Mouse (Mus musculus) CH12.LX (cell line): Measurements from ENCODE around the gene Fcgr1. TPM values are rescaled to one million over a fixed set of nuclear protein-coding genes. Genes with fewer than 3 reads are reported as not detected.

Source experiments
- DNase-seq: peaks from one replicate; pipeline ENCODE4 v3.0.0-alpha.2; 2013; ENCODE audit errors: extremely low read depth
- H3K27ac ChIP-seq: 2 replicates; pipeline ENCODE4 v1.5.1; 2012; ENCODE audit warnings: low read depth, mild to moderate bottlenecking, control low read depth, moderate library complexity; ENCODE audit not compliant: insufficient read depth
- H3K27me3 ChIP-seq: replicated peaks from 2 replicates; pipeline ENCODE3; 2012; ENCODE audit warnings: inconsistent platforms
- H3K36me3 ChIP-seq, 2 experiments: replicated peaks in 1 of 2; 2 replicates each; pipeline versions ENCODE3 to v1.6.1; 2012; ENCODE audit warnings: inconsistent platforms in 1 of 2, low read length in 1 of 2, mild to moderate bottlenecking in 1 of 2, mixed read lengths in 1 of 2, moderate library complexity in 1 of 2; ENCODE audit not compliant: control insufficient read depth in 1 of 2, insufficient read depth in 1 of 2
- H3K4me1 ChIP-seq, 2 experiments: 2 replicates each; pipeline ENCODE4 v1.6.1; 2012; ENCODE audit warnings: inconsistent platforms in 1 of 2, moderate library complexity in 1 of 2; ENCODE audit not compliant: insufficient read depth in 2 of 2, control insufficient read depth in 1 of 2
- H3K4me2 ChIP-seq: 2 replicates; pipeline ENCODE4 v1.6.1; 2012; ENCODE audit warnings: low read depth, mild to moderate bottlenecking, control low read depth; ENCODE audit not compliant: poor library complexity, insufficient read depth, severe bottlenecking
- H3K4me3 ChIP-seq, 3 experiments: fragments of 150-350 bp in 1 of 3; sonication (generic) in 1 of 3; replicated peaks in 1 of 3; 2 replicates each; pipeline versions ENCODE3 to v1.5.1; 2011 to 2012; ENCODE audit warnings: low read depth in 2 of 3, low read length in 2 of 3, mild to moderate bottlenecking in 2 of 3, moderate library complexity in 2 of 3, control low read depth in 1 of 3, improper control_type of control experiment in 1 of 3, inconsistent platforms in 1 of 3, mixed read lengths in 1 of 3; ENCODE audit not compliant: poor library complexity in 1 of 3
- H3K79me2 ChIP-seq: replicated peaks from 2 replicates; pipeline ENCODE4 v1.6.1; 2012; ENCODE audit warnings: mild to moderate bottlenecking, moderate library complexity; ENCODE audit not compliant: control insufficient read depth, poor library complexity, insufficient read depth, severe bottlenecking; ENCODE audit errors: extremely low read depth
- H3K9ac ChIP-seq: 2 replicates; pipeline ENCODE4 v1.6.1; 2012; ENCODE audit warnings: low read depth, mild to moderate bottlenecking, control low read depth, moderate library complexity; ENCODE audit not compliant: insufficient read depth
- H3K9me3 ChIP-seq: replicated peaks from 2 replicates; pipeline ENCODE3; 2012; ENCODE audit warnings: low read length, inconsistent platforms, mixed read lengths
- CHD2 ChIP-seq: IDR thresholded peaks from 2 replicates; pipeline ENCODE4 v1.6.1; 2011; ENCODE audit warnings: low read length, improper control_type of control experiment
- CTCF ChIP-seq, 2 experiments: IDR thresholded peaks in 1 of 2; conservative IDR thresholded peaks in 1 of 2; 2 replicates each; pipeline ENCODE4 v1.5.1; 2011 to 2012; ENCODE audit warnings: low read depth in 2 of 2, low read length in 2 of 2, improper control_type of control experiment in 1 of 2, inconsistent platforms in 1 of 2, mild to moderate bottlenecking in 1 of 2, moderate library complexity in 1 of 2
- E2F4 ChIP-seq: IDR thresholded peaks from 2 replicates; pipeline ENCODE4 v1.6.1; 2011; ENCODE audit warnings: low read depth, low read length, improper control_type of control experiment; ENCODE audit not compliant: insufficient replicate concordance
- ELF1 ChIP-seq: IDR thresholded peaks from 2 replicates; pipeline ENCODE4 v1.6.1; 2014; ENCODE audit warnings: low read depth, mild to moderate bottlenecking, inconsistent platforms, low read length, improper control_type of control experiment
- ETS1 ChIP-seq: conservative IDR thresholded peaks from 2 replicates; pipeline ENCODE4 v1.6.1; 2012; ENCODE audit warnings: low read depth, mild to moderate bottlenecking, inconsistent platforms, low read length, improper control_type of control experiment, moderate library complexity
- HCFC1 ChIP-seq: IDR thresholded peaks from 2 replicates; pipeline ENCODE4 v1.6.1; 2012; ENCODE audit warnings: low read depth, mild to moderate bottlenecking, inconsistent platforms, low read length, improper control_type of control experiment
- JUND ChIP-seq: conservative IDR thresholded peaks from 2 replicates; pipeline ENCODE4 v1.6.1; 2011; ENCODE audit warnings: low read depth, low read length, improper control_type of control experiment
- KAT2A ChIP-seq: IDR thresholded peaks from 2 replicates; pipeline ENCODE4 v1.6.1; 2012; ENCODE audit warnings: low read length, improper control_type of control experiment, inconsistent platforms; ENCODE audit not compliant: insufficient replicate concordance
- MAFK ChIP-seq: IDR thresholded peaks from 2 replicates; pipeline ENCODE4 v1.6.1; 2011; ENCODE audit warnings: low read length, improper control_type of control experiment; ENCODE audit not compliant: insufficient replicate concordance
- MAX ChIP-seq: IDR thresholded peaks from 2 replicates; pipeline ENCODE4 v1.6.1; 2011; ENCODE audit warnings: low read length, improper control_type of control experiment
- MAZ ChIP-seq: IDR thresholded peaks from 2 replicates; pipeline ENCODE4 v1.6.1; 2012; ENCODE audit warnings: low read depth, mild to moderate bottlenecking, inconsistent platforms, low read length, improper control_type of control experiment, moderate library complexity
- MXI1 ChIP-seq: IDR thresholded peaks from 2 replicates; pipeline ENCODE4 v1.6.1; 2011; ENCODE audit warnings: mild to moderate bottlenecking, low read depth, low read length, improper control_type of control experiment
- MYC ChIP-seq: IDR thresholded peaks from 2 replicates; pipeline ENCODE4 v1.6.1; 2011; ENCODE audit warnings: low read depth, mild to moderate bottlenecking, improper control_type of control experiment, low read length
- NELFE ChIP-seq: IDR thresholded peaks from 2 replicates; pipeline ENCODE4 v1.6.1; 2011; ENCODE audit warnings: low read depth, low read length, improper control_type of control experiment
- NRF1 ChIP-seq: IDR thresholded peaks from 2 replicates; pipeline ENCODE4 v1.6.1; 2014; ENCODE audit warnings: low read depth, mild to moderate bottlenecking, inconsistent platforms, low read length, improper control_type of control experiment, moderate library complexity
- POLR2A ChIP-seq: IDR thresholded peaks from 2 replicates; pipeline ENCODE4 v1.6.1; 2011; ENCODE audit warnings: low read depth, mild to moderate bottlenecking, improper control_type of control experiment, low read length
- RAD21 ChIP-seq: IDR thresholded peaks from 2 replicates; pipeline ENCODE4 v1.6.1; 2011; ENCODE audit warnings: low read depth, mild to moderate bottlenecking, low read length, improper control_type of control experiment, moderate library complexity
- RCOR1 ChIP-seq: conservative IDR thresholded peaks from 2 replicates; pipeline ENCODE4 v1.6.1; 2012; ENCODE audit warnings: low read depth, mild to moderate bottlenecking, inconsistent platforms, low read length, improper control_type of control experiment
- SIN3A ChIP-seq: IDR thresholded peaks from 2 replicates; pipeline ENCODE4 v1.6.1; 2012; ENCODE audit warnings: low read length, improper control_type of control experiment, inconsistent platforms
- SMC3 ChIP-seq: IDR thresholded peaks from 2 replicates; pipeline ENCODE4 v1.6.1; 2011; ENCODE audit warnings: low read depth, low read length, improper control_type of control experiment
- TCF12 ChIP-seq: IDR thresholded peaks from 2 replicates; pipeline ENCODE4 v1.6.1; 2014; ENCODE audit warnings: low read depth, mild to moderate bottlenecking, inconsistent platforms, low read length, improper control_type of control experiment
- UBTF ChIP-seq: IDR thresholded peaks from 2 replicates; pipeline ENCODE4 v1.6.1; 2012; ENCODE audit warnings: low read depth, mild to moderate bottlenecking, inconsistent platforms, low read length, improper control_type of control experiment, moderate library complexity
- USF1 ChIP-seq: IDR thresholded peaks from 2 replicates; pipeline ENCODE4 v1.6.1; 2014; ENCODE audit warnings: low read depth, mild to moderate bottlenecking, inconsistent platforms, low read length, improper control_type of control experiment
- ZC3H11A ChIP-seq: IDR thresholded peaks from 2 replicates; pipeline ENCODE4 v1.6.1; 2012; ENCODE audit warnings: low read depth, mild to moderate bottlenecking, inconsistent platforms, low read length, improper control_type of control experiment
- ZKSCAN1 ChIP-seq: IDR thresholded peaks from 2 replicates; pipeline ENCODE4 v1.6.1; 2012; ENCODE audit warnings: low read depth, inconsistent platforms, low read length, improper control_type of control experiment, borderline replicate concordance
- ZMIZ1 ChIP-seq: IDR thresholded peaks from 2 replicates; pipeline ENCODE4 v1.6.1; 2012; ENCODE audit warnings: low read depth, mild to moderate bottlenecking, inconsistent platforms, low read length, improper control_type of control experiment
- ZNF384 ChIP-seq: IDR thresholded peaks from 2 replicates; pipeline ENCODE4 v1.6.1; 2012; ENCODE audit warnings: low read depth, low read length, improper control_type of control experiment, inconsistent platforms
- dilution Hi-C: fragments of 300-500 bp; cut with MboI; formaldehyde crosslinking; loops from 2 replicates; pipeline ENCODE4 v1.14.3; 2020; ENCODE audit warnings: low sequenced_read_pairs; ENCODE audit not compliant: extremely low pct_unique_long_range_greater_than_20kb, extremely low pct_ligation_motif_present
- in situ Hi-C: fragments of 300-500 bp; cut with MboI; formaldehyde crosslinking; loops from 3 replicates; pipeline ENCODE4 v1.14.3; 2019; ENCODE audit warnings: low sequenced_read_pairs, low pct_ligation_motif_present, low pct_unique_long_range_greater_than_20kb, mixed read lengths
- polyA plus RNA-seq: library from polyadenylated mRNA; unstranded; fragments of >175 nt; gene quantifications from 2 replicates; pipeline ENCODE4 v1.2.1, GENCODE M21; 2012; ENCODE audit warnings: low read depth; ENCODE audit not compliant: insufficient read length
- total RNA-seq, 2 experiments: library from RNA; depleted of rRNA; stranded (reverse); fragments of 300-350 nt in 1 of 2; fragments of >200 nt in 1 of 2; gene quantifications; 2 replicates each; pipeline ENCODE4 v1.2.3; 2012 to 2014

The Fcgr1 gene
- total and polyA plus RNA-seq, 3 experiments, result not detected

DNA sequence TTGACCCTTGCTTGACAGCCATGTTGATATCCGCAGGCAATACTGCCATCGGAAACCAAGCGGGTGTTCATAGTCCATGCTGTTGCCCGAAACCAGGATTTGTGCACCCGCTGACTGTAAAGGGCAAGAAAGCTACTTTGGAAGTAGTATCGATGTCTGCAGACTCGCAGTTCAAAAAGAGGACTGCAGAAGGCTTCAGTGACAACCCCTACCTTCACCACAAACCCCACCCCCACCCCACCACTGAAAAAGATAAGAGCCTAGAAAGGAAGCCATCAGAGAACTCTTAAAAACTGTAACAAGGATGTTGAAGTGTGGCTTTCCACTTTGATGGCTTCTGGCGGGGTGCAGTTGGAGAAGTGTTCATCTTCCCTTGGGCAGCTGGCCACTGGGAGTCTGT, 44.3 kb upstream of the Fcgr1 start:
- TF ChIP-seq RCOR1 (no peak), MAX (no peak), UBTF (no peak), SIN3A (no peak), ZNF384 (no peak), SMC3 (no peak), POLR2A (no peak), ETS1 (no peak), CHD2 (no peak), MXI1 (no peak), ZMIZ1 (no peak), NRF1 (no peak), MAFK (no peak), KAT2A (no peak), ZKSCAN1 (no peak), ZC3H11A (no peak), TCF12 (no peak), E2F4 (no peak), MAZ (no peak), JUND (no peak)
- TF ChIP-seq, all 38 proteins: peak for 0
- H3K4me1 ChIP-seq, result peaks cover 0 to 24% of the 10 kb centered on the region in 2 experiments; a peak in 2 of 4 replicates
- dilution Hi-C loops (no loop called here), in situ Hi-C loops (loop anchor here (10.0 kb wide), 2 partner anchors 53 to 77 kb away; no protein-coding TSS in a partner anchor)
- no peak overlapping the region for H3K9ac ChIP-seq
- peaks cover 33% of the 10 kb centered on the region for H3K27me3 ChIP-seq
- H3K4me3 ChIP-seq, result no peak overlapping the region
- no peak for DNase-seq
- H3K4me2 ChIP-seq, result no peak overlapping the region
- no peaks in the 10 kb centered on the region for H3K36me3 ChIP-seq
- H3K9me3 ChIP-seq, result no peaks in the 10 kb centered on the region
- H3K79me2 ChIP-seq, result no peaks in the 10 kb centered on the region
- H3K27ac ChIP-seq, result no peak overlapping the region

GRCm38 (mm10) chr3:96337269-96337668, 43.5 kb upstream of the Fcgr1 start:
- dilution Hi-C loops, result no loop called here
- Histone ChIP-seq H3K27me3 (peaks cover 33% of the 10 kb centered on the region), H3K4me1 (peaks cover 0 to 30% of the 10 kb centered on the region in 2 experiments; a peak in 2 of 4 replicates), H3K9ac (no peak overlapping the region)
- in situ Hi-C loops, result loop anchor here (10.0 kb wide), 2 partner anchors 52 to 78 kb away; no protein-coding TSS in a partner anchor
- TF ChIP-seq TCF12 (no peak), ELF1 (no peak), RAD21 (no peak), HCFC1 (no peak), ZMIZ1 (no peak), SIN3A (no peak), NELFE (no peak), UBTF (no peak), KAT2A (no peak), MYC (no peak), CTCF (conservative IDR thresholded peaks at IDR 0.05 in 1 of 2, IDR thresholded peaks at IDR 0.05 in 1 of 2; ENCODE audit: low read depth in 2 of 2, low read length in 2 of 2) (no peak), ETS1 (no peak), USF1 (no peak)
- TF ChIP-seq, all 38 proteins: peak for 0
- Histone ChIP-seq H3K27ac (no peak overlapping the region), H3K36me3 (no peaks in the 10 kb centered on the region), H3K79me2 (no peaks in the 10 kb centered on the region), H3K4me2 (no peak overlapping the region), H3K4me3 (no peak overlapping the region), H3K9me3 (no peaks in the 10 kb centered on the region)
- no peak for DNase-seq
